Mouse (Mus musculus): Measurements from ENCODE around the gene Aqp2.

Gene Aqp2

GRCm38 (mm10) chr15:99590429-99591084 lies 11.7 kb downstream of the Aqp2 start, which contains the start of gene Aqp5:
Aqp5 (plus strand) TSS chr15:99590782.
- DNase-seq (ENCODE audit: extremely low spot score, low spot score), result no peak

- no peak for DNase-seq (ENCODE audit: extremely low spot score, low spot score)
These were observed 13.3 kb downstream of the Aqp2 start for GRCm38 (mm10) chr15:99592177-99592576.

GRCm38 (mm10) chr15:99592877-99593276 lies 14.0 kb downstream of the Aqp2 start:
- DNase-seq (ENCODE audit: extremely low spot score, low spot score), result no peak

- DNase-seq (ENCODE audit: extremely low spot score, low spot score), result no peak
These were observed 16.1 kb downstream of the Aqp2 start for GRCm38 (mm10) chr15:99594951-99595350.

GRCm38 (mm10) chr15:99596056-99596687 lies 17.3 kb downstream of the Aqp2 start:
- peak; percentile 91 for DNase-seq (ENCODE audit: extremely low spot score, low spot score)

- no peak for DNase-seq (ENCODE audit: extremely low spot score, low spot score)
These were observed 18.0 kb downstream of the Aqp2 start for GRCm38 (mm10) chr15:99596841-99597240.

GRCm38 (mm10) chr15:99597596-99597995 lies 18.7 kb downstream of the Aqp2 start:
- DNase-seq (ENCODE audit: extremely low spot score, low spot score), result no peak

GRCm38 (mm10) chr15:99599245-99600070 lies 20.6 kb downstream of the Aqp2 start:
- no peak for DNase-seq (ENCODE audit: extremely low spot score, low spot score)

GRCm38 (mm10) chr15:99600986-99601822 lies 22.3 kb downstream of the Aqp2 start, which contains the start of gene Aqp6:
Aqp6 (plus strand) TSS chr15:99601400.
- no peak for DNase-seq (ENCODE audit: extremely low spot score, low spot score)

GRCm38 (mm10) chr15:99601823-99602120 lies 22.9 kb downstream of the Aqp2 start:
- no peak for DNase-seq (ENCODE audit: extremely low spot score, low spot score)

- DNase-seq (ENCODE audit: extremely low spot score, low spot score), result no peak
These were observed 23.5 kb downstream of the Aqp2 start for GRCm38 (mm10) chr15:99602206-99602820.

- no peak for DNase-seq (ENCODE audit: extremely low spot score, low spot score)
These were observed 24.4 kb downstream of the Aqp2 start for GRCm38 (mm10) chr15:99603216-99603615.

- DNase-seq (ENCODE audit: extremely low spot score, low spot score), result no peak
These were observed 26.7 kb downstream of the Aqp2 start for GRCm38 (mm10) chr15:99605595-99605994.

GRCm38 (mm10) chr15:99606515-99606914 lies 27.7 kb downstream of the Aqp2 start:
- DNase-seq (ENCODE audit: extremely low spot score, low spot score), result no peak

- no peak for DNase-seq (ENCODE audit: extremely low spot score, low spot score)
These were observed 28.7 kb downstream of the Aqp2 start for GRCm38 (mm10) chr15:99607388-99608113.

GRCm38 (mm10) chr15:99608382-99609125 lies 29.7 kb downstream of the Aqp2 start:
- no peak for DNase-seq (ENCODE audit: extremely low spot score, low spot score)

- DNase-seq (ENCODE audit: extremely low spot score, low spot score), result no peak
These were observed 32.7 kb downstream of the Aqp2 start for GRCm38 (mm10) chr15:99611563-99611962.

- DNase-seq (ENCODE audit: extremely low spot score, low spot score), result no peak
These were observed 35.4 kb downstream of the Aqp2 start for GRCm38 (mm10) chr15:99614273-99614672.

- DNase-seq (ENCODE audit: extremely low spot score, low spot score), result no peak
These were observed 35.9 kb downstream of the Aqp2 start for GRCm38 (mm10) chr15:99614753-99615152.

- no peak for DNase-seq (ENCODE audit: extremely low spot score, low spot score)
These were observed 36.4 kb downstream of the Aqp2 start for GRCm38 (mm10) chr15:99615246-99615645.

All from neural tube, embryonic 10.5 days (tissue).